Mouse (Mus musculus) stomach, embryonic 14.5 days (tissue): ENCODE data around the gene Gmds. TPM values are rescaled to one million over a fixed set of nuclear protein-coding genes. Genes with fewer than 3 reads are reported as not detected.

Experiments
- ATAC-seq: fragments of 200-750 bp; cut with Nextera tagmentation; 2 replicates; pipeline ENCODE4 v1.8.0; 2017; ENCODE audit warnings: low read depth, moderate TSS enrichment; ENCODE audit not compliant: insufficient number of reproducible peaks, insufficient read depth, low FRiP score
- H3K27ac ChIP-seq: fragments of 300-500 bp; sonication (generic); 2 replicates; pipeline ENCODE4 v1.5.1; 2014; ENCODE audit warnings: mild to moderate bottlenecking, low read length, moderate library complexity, mixed read lengths
- H3K27me3 ChIP-seq: fragments of 300-500 bp; sonication (generic); 2 replicates; pipeline ENCODE4 v1.6.1; 2014; ENCODE audit warnings: low read length, control low read depth, mixed read lengths; ENCODE audit not compliant: control insufficient read depth, insufficient read depth
- H3K36me3 ChIP-seq: fragments of 300-500 bp; sonication (generic); 2 replicates; pipeline ENCODE4 v1.6.1; 2014; ENCODE audit warnings: mild to moderate bottlenecking, control low read depth, low read length, moderate library complexity, mixed read lengths; ENCODE audit not compliant: control insufficient read depth, insufficient read depth
- H3K4me1 ChIP-seq: fragments of 300-500 bp; sonication (generic); 2 replicates; pipeline ENCODE4 v1.6.1; 2014; ENCODE audit warnings: low read length, control low read depth, mixed read lengths; ENCODE audit not compliant: control insufficient read depth, insufficient read depth
- H3K4me2 ChIP-seq: fragments of 300-500 bp; sonication (generic); replicated peaks from 2 replicates; pipeline ENCODE4 v1.6.1; 2014; ENCODE audit warnings: low read depth, low read length, control low read depth
- H3K4me3 ChIP-seq: fragments of 300-500 bp; sonication (generic); 2 replicates; pipeline ENCODE4 v1.5.1; 2014; ENCODE audit warnings: low read depth, low read length, control low read depth
- H3K9ac ChIP-seq: fragments of 300-500 bp; sonication (generic); replicated peaks from 2 replicates; pipeline ENCODE4 v1.6.1; 2014; ENCODE audit warnings: low read depth, mild to moderate bottlenecking, control low read depth, low read length, moderate library complexity, mixed read lengths
- H3K9me3 ChIP-seq: fragments of 300-500 bp; sonication (generic); 2 replicates; pipeline ENCODE4 v1.6.1; 2016; ENCODE audit warnings: low read depth, low read length, control low read depth; ENCODE audit not compliant: control insufficient read depth
- WGBS: fragments of 180-500 bp; shearing (Covaris S2); extraction: QIAGEN DNeasy Blood & Tissue Kit; methylation state at CpG from one replicate; pipeline ENCODE4 v1.1.7; 2014; 5-methylcytosine and 5-hydroxymethylcytosine counted together
- polyA plus RNA-seq: library from polyadenylated mRNA; unstranded; fragments of >200 nt; fragmentation: Nextera tagmentation; extraction: Ambion mirVana; gene quantifications from 2 replicates; pipeline ENCODE4 v1.2.1, GENCODE M21; 2014

The Gmds gene
- 47.8 and 51.7 TPM in 2 replicates for polyA plus RNA-seq

DNA sequence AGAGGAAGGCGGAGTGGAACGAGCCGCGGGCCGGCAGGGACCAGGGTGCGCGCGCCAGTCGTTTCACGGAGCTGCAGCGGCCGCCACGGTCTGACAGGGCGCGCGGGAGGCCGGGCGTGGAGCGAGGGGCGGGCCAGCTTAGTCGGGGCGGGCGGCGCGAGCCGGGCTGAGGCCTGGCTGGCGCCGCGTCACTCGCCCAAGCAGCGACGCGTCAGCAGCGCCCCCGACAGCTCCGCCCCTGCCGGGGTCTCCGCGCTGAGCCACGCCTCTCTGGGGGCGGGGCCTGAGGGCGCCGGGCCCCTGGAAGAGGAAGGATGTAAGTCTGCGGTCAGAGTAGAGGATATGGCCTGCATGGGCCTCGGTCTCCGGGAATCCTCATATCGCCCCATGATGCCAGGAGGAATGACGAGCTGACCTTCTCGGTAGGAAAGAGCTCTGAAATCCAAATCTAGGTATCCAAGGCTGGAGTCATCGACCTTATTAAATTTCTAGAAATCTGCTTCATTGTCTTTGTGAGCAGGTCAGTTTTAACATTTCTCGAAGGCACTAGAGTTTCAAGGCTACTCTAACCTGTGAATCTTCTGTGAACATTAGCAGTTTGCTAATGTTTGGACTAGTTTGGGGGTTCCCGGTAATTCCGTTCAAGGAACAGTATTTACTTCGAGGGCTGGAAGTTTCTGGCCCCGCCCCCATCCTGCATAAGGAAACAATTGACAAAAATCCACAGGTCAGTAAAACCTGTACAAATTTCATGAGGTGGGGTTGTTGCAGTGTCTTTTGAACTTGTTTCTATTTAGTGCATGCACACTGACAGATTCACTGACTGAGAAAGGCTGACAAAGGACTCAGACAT, at the start of gene Gmds:
Gmds (minus strand) TSS at position 228 of the 853 bp plus-strand sequence.
- no peaks in the 10 kb centered on the region for H3K9me3 ChIP-seq
- WGBS = 2% methylated on average over 42 of the region's 55 CpGs
- H3K27me3 ChIP-seq = no peaks in the 10 kb centered on the region
- peak within 1 kb of the TSS; percentile 91 for H3K4me2 ChIP-seq
- peak within 1 kb of the TSS; percentile 66 for H3K27ac ChIP-seq
- H3K36me3 ChIP-seq = no peaks in the 10 kb centered on the region
- H3K9ac ChIP-seq = peak within 1 kb of the TSS; percentile 66
- peak within 1 kb of the TSS; percentile 77 for H3K4me3 ChIP-seq
- no peaks in the 10 kb centered on the region for H3K4me1 ChIP-seq
- peak; percentile 99 for ATAC-seq

DNA sequence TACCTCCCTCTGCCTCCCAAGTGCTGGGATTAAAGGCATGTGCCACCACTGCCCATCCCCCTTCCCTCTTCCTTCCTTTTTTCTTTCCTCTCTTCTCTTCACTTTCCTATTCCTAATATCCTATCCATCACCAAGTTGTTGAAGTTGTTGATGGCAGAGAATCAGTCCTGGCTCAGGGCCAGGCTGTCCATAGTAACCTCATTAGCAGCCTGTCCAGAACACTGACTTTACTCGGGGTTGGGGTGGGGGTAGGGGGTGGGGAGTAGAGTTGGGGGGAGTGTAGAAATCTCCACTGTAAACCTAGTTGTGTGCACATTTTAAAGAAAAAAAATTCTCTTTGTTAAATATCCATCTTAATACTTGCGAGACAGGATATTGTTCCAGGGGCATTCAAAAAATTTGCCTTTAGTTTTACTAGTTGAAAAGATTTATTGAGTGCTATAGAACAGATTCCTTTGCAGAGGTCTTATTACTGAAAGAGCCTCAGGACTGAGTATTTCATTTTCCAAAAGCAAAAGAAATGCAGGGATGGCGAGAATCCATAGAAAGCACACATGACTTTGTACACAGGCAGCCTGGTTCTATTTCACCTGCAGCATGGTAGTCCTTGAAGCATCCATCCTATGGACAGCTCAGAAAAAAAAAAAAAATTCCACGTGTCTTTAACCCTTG, 47.0 kb upstream of the Gmds start:
- H3K4me3 ChIP-seq = no peak overlapping the region
- no peak overlapping the region for H3K4me2 ChIP-seq
- no peak overlapping the region for H3K27ac ChIP-seq
- 41% methylated on average over 4 of the region's 4 CpGs for WGBS
- H3K9ac ChIP-seq = no peak overlapping the region
- no peaks in the 10 kb centered on the region for H3K27me3 ChIP-seq
- H3K36me3 ChIP-seq = no peaks in the 10 kb centered on the region
- H3K4me1 ChIP-seq = no peaks in the 10 kb centered on the region
- ATAC-seq = no peak
- H3K9me3 ChIP-seq = no peaks in the 10 kb centered on the region

DNA sequence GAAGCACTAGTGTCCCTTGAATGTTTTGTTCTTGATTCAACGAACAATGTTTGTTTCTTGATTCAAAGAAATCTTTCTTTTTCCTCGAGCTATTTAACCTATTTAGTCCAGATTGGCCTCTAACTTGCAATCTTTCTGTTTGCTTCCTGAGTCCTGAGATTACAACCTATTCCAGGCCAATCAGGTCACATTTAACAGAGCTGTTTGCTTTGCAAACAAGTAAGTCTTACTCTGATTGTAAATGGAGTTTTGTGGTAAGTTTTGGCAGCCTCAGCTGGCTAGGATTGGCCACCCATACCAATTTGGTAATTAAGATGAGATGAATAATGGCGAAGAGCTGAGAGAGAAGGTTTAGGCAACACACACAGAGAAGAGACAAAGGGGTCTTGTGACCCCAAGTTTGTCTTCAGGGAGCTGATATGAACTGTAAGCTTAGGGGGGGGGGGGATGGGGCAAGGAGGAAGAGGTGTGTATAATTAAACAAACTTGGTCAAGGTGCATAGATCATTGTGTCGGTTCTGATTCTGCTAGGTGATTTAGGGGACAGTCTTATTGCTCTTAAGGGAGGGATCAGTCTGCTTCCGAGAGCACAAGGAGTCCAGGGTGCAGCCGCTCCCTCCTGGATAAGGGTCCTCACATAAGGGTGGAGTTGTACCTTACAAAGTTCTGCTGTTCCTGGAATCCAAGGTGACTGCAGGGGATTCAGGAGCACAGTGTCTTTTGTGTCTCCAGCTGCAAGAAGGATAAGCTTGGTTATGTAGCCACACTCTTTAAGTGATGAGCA, 43.9 kb upstream of the Gmds start:
- Histone ChIP-seq H3K27me3 (no peaks in the 10 kb centered on the region), H3K4me3 (no peak overlapping the region), H3K9me3 (no peaks in the 10 kb centered on the region), H3K4me2 (no peak overlapping the region), H3K4me1 (no peaks in the 10 kb centered on the region), H3K9ac (no peak overlapping the region), H3K27ac (no peak overlapping the region; the same call in 1 of the 2 replicates), H3K36me3 (no peaks in the 10 kb centered on the region)
- WGBS = 54% methylated on average over 6 of the region's 6 CpGs
- ATAC-seq = 0 out of 2 replicates have a peak, but pooled peaks have one; percentile 33

DNA sequence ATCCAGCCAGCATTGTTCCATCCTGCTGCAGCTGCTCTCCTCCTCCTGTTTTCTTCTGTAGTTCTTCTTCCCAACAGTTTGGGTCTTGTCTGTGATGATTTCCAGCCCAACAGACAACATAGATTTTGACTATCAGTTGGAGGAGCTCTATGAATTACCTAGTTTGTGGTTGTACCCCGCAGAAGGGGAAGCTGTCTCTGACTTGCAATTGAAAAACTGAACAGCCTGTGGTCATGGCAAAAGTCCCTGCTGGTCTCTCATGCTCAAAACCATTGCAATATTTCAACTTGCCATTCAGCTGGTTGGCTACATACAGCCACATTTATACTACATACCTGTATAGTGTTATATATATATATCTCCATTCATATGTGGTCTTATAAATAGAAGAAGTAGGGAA, 40.1 kb upstream of the Gmds start:
- Histone ChIP-seq H3K4me3 (no peak overlapping the region), H3K27me3 (no peaks in the 10 kb centered on the region), H3K9me3 (no peaks in the 10 kb centered on the region), H3K9ac (no peak overlapping the region), H3K4me1 (no peaks in the 10 kb centered on the region), H3K27ac (no peak overlapping the region), H3K4me2 (no peak overlapping the region), H3K36me3 (no peaks in the 10 kb centered on the region)
- ATAC-seq = no peak
- WGBS = 81% methylated on average over 1 of the region's 1 CpGs

DNA sequence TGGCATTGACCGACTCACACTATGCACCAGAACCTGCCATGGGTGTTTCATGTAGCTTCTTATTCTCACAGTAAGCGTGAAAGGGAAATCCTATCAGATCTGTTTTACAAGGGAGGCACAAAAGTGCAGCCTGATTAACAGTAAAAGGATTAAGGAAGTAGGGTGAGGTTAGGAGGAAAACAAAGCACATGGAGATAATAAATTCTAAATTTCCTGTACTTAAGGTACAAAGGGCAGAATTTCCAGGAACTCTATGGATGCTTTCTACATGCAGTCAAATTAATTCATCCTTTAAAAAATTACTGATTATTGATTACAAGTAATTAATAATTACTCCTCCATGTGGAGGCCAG, 34.0 kb upstream of the Gmds start:
- H3K4me1 ChIP-seq = no peaks in the 10 kb centered on the region
- H3K27me3 ChIP-seq = no peaks in the 10 kb centered on the region
- no peak overlapping the region for H3K4me3 ChIP-seq
- 75% methylated on average over 2 of the region's 2 CpGs for WGBS
- H3K36me3 ChIP-seq = no peaks in the 10 kb centered on the region
- H3K27ac ChIP-seq = no peak overlapping the region
- H3K9ac ChIP-seq = no peak overlapping the region
- no peak for ATAC-seq
- no peaks in the 10 kb centered on the region for H3K9me3 ChIP-seq
- no peak overlapping the region for H3K4me2 ChIP-seq

DNA sequence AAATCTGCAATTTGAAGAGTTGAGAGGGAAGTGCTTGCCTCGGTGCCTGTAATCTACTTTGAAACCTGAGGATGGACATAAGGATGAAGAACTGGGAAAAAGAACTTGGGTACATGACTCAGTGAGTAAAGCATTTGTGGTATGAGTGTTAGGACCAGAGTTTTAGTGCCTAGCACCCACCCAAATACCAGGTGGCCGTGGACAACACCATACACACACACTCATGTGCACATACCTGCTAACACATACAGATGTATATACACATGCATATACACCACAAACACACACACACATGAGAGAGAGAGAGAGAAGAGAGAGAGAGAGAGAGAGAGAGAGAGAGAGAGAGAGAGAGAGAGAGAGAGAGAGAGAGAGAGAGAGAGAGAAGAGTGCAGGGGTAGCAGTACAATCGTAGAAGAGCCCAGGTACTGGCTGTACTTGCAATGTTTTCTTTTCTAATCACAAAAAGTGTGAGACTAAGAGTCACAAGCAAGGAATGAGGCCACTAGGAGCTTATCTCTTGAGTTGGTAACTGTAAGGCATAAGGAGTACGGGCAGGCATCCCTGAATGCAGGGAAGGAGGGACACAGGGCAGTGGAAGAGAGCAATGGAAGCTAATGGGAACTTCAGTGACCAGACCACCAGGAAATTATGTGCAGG, 33.5 kb upstream of the Gmds start:
- no peaks in the 10 kb centered on the region for H3K4me1 ChIP-seq
- H3K4me3 ChIP-seq = no peak overlapping the region
- no peak overlapping the region for H3K4me2 ChIP-seq
- H3K36me3 ChIP-seq = no peaks in the 10 kb centered on the region
- no peak overlapping the region for H3K9ac ChIP-seq
- 77% methylated on average over 4 of the region's 4 CpGs for WGBS
- H3K9me3 ChIP-seq = no peaks in the 10 kb centered on the region
- no peaks in the 10 kb centered on the region for H3K27me3 ChIP-seq
- no peak for ATAC-seq
- H3K27ac ChIP-seq = no peak overlapping the region

DNA sequence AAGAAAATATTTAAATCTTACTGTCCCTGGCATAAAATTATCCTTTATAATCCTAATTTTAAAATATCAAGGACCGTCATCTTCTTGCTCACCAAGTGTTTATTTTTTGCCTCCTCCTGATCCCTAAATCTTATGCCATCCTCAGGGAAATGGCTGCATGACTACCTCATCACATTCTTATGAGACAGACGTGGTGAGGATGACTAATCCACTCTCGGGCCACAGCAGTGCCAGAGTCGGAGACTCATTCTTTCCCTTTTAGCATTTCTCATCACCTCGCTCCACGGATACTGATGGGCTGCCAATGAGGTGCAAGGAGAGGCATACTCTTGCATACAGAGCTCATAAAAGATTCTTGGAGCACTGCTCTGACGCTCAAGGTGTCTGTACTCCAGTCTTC, 32.2 kb upstream of the Gmds start:
- WGBS = 81% methylated on average over 7 of the region's 7 CpGs
- no peak for ATAC-seq
- H3K9ac ChIP-seq = no peak overlapping the region
- no peaks in the 10 kb centered on the region for H3K4me1 ChIP-seq
- H3K9me3 ChIP-seq = no peaks in the 10 kb centered on the region
- no peaks in the 10 kb centered on the region for H3K36me3 ChIP-seq
- H3K27ac ChIP-seq = no peak overlapping the region
- H3K27me3 ChIP-seq = no peaks in the 10 kb centered on the region
- no peak overlapping the region for H3K4me2 ChIP-seq
- H3K4me3 ChIP-seq = no peak overlapping the region

DNA sequence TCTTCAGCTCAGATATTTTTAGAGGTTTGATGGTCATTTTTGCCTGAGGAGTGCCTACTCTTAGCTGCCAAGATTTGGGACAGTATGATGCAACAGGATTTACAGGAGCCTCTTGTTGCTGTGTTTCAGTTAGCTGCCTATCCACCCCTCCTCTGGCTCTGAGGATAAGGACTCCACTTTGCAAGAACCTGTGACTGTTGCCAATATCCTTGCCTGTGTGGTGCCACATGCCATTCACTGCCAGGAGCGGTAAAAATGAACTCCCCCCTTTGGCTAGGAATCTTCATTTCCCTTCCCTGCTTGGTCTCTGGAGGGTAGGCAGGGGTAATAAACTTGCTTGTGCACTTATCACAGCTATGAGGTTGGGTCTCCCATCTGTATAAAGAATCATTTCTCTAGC, 31.6 kb upstream of the Gmds start:
- WGBS = 90% methylated on average over 1 of the region's 1 CpGs
- no peaks in the 10 kb centered on the region for H3K4me1 ChIP-seq
- no peaks in the 10 kb centered on the region for H3K27me3 ChIP-seq
- no peak overlapping the region for H3K27ac ChIP-seq
- no peak for ATAC-seq
- H3K4me2 ChIP-seq = no peak overlapping the region
- H3K36me3 ChIP-seq = no peaks in the 10 kb centered on the region
- H3K9ac ChIP-seq = no peak overlapping the region
- no peak overlapping the region for H3K4me3 ChIP-seq
- H3K9me3 ChIP-seq = no peaks in the 10 kb centered on the region
